23 mouse cellular contexts compared by ENCODE assay signal in genomic region chr6:146167207-146167606, GRCm38 (mm10).
DNase-seq lines count a peak whose midpoint lies in the region; ATAC-seq and TF ChIP-seq lines count a peak whose summit lies in the region.
"Had no signal": no experiment of that assay in that cellular context is flagged by ENCODE, and none has a peak within 500 bp of the region (broad histone marks: within the 10 kb centered on the region; RNA-seq: fewer than 3 reads in every experiment).

No protein-coding gene starts in this region.

- H3K9me3 ChIP-seq in kidney, embryonic 16.5 days (ENCODE audit: low read length), result no peaks in the 10 kb centered on the region; the same call in 1 of the 2 replicates
- no peaks in the 10 kb centered on the region for H3K9me3 ChIP-seq in lung, embryonic 16.5 days (ENCODE audit: control insufficient read depth, low read length)
- H3K9me3 ChIP-seq: forebrain, embryonic 10.5 days; forebrain, embryonic 15.5 days; G1E; hindbrain, embryonic 12.5 days; hindbrain, embryonic 15.5 days had no signal

- H3K79me2 ChIP-seq in heart, adult 2 months (replicated peaks; ENCODE audit: control insufficient read depth, insufficient read depth, low read length), result no peaks in the 10 kb centered on the region

- no peak overlapping the region for H3K4me3 ChIP-seq in heart, adult 2 months
- no peak overlapping the region for H3K4me3 ChIP-seq in kidney, embryonic 16.5 days (ENCODE audit: low read length)
- no peak overlapping the region for H3K4me3 ChIP-seq in lung, embryonic 16.5 days (ENCODE audit: low read length)
- H3K4me3 ChIP-seq: forebrain, embryonic 10.5 days; forebrain, embryonic 15.5 days; hindbrain, embryonic 12.5 days; hindbrain, embryonic 15.5 days had no signal

- peak; percentile 69 for DNase-seq in heart, adult 11 months
- DNase-seq in heart, adult 2 months, result no peak
- no peak for DNase-seq in kidney, adult 18-20 months
- peak; percentile 11 for DNase-seq in kidney, postnatal 14 days
- DNase-seq in kidney, adult 11 months, result no peak
- DNase-seq in lung, postnatal 4 days, result no peak
- DNase-seq: adrenal gland, postnatal 10 days; adrenal gland, postnatal 36 days; B cell, adult 2 months; cerebellum, adult 18-20 months; cerebellum, adult 9-10 months; cerebellum, postnatal 14 days; gastrocnemius, postnatal 25 days had no signal

- H3K4me1 ChIP-seq in heart, adult 2 months (ENCODE audit: control insufficient read depth, insufficient read depth, low read length), result peaks cover 1% of the 10 kb centered on the region; the same call in 1 of the 2 replicates
- H3K4me1 ChIP-seq in kidney, embryonic 16.5 days (ENCODE audit: insufficient read depth, low read length), result 0 out of 2 replicates have a peak, but pooled peaks cover 5% of the 10 kb centered on the region
- H3K4me1 ChIP-seq in lung, embryonic 16.5 days (replicated peaks; ENCODE audit: control insufficient read depth, insufficient read depth, low read length), result no peaks in the 10 kb centered on the region
- H3K4me1 ChIP-seq: forebrain, embryonic 10.5 days; forebrain, embryonic 15.5 days; hindbrain, embryonic 12.5 days; hindbrain, embryonic 15.5 days had no signal

- peaks cover 3% of the 10 kb centered on the region for H3K36me3 ChIP-seq in heart, adult 2 months (ENCODE audit: control insufficient read depth, insufficient read depth, low read length)
- peaks cover 6% of the 10 kb centered on the region; the same call in 1 of the 2 replicates for H3K36me3 ChIP-seq in kidney, embryonic 16.5 days (ENCODE audit: insufficient read depth, low read length)
- H3K36me3 ChIP-seq in lung, embryonic 16.5 days (ENCODE audit: control insufficient read depth, insufficient read depth, low read length), result no peaks in the 10 kb centered on the region
- H3K36me3 ChIP-seq: forebrain, embryonic 10.5 days; forebrain, embryonic 15.5 days; hindbrain, embryonic 12.5 days; hindbrain, embryonic 15.5 days had no signal

- no peak for TF ChIP-seq CTCF in heart, adult 2 months (IDR thresholded peaks at IDR 0.05)

- H3K27ac ChIP-seq in heart, adult 2 months, result no peak overlapping the region
- H3K27ac ChIP-seq in kidney, embryonic 16.5 days (ENCODE audit: low read length), result no peak overlapping the region
- no peak overlapping the region for H3K27ac ChIP-seq in lung, embryonic 16.5 days (ENCODE audit: low read length)
- H3K27ac ChIP-seq: forebrain, embryonic 10.5 days; forebrain, embryonic 15.5 days; hindbrain, embryonic 12.5 days; hindbrain, embryonic 15.5 days had no signal

- TF ChIP-seq EP300 in heart, adult 2 months (IDR thresholded peaks at IDR 0.05; ENCODE audit: insufficient read depth, low read depth, low read length), result no peak

- H3K9ac ChIP-seq in heart, adult 2 months (ENCODE audit: low read depth, low read length), result no peak overlapping the region
- no peak overlapping the region for H3K9ac ChIP-seq in kidney, embryonic 16.5 days (replicated peaks; ENCODE audit: low read length)
- no peak overlapping the region for H3K9ac ChIP-seq in lung, embryonic 16.5 days (ENCODE audit: low read length)
- H3K9ac ChIP-seq: forebrain, embryonic 15.5 days; hindbrain, embryonic 12.5 days; hindbrain, embryonic 15.5 days had no signal

- 0 out of 2 replicates have a peak, but pooled peaks have one; percentile 73 for ATAC-seq in kidney, embryonic 16.5 days (ENCODE audit: low FRiP score, low TSS enrichment)
- 0 out of 2 replicates have a peak, but pooled peaks have one; percentile 34 for ATAC-seq in lung, embryonic 16.5 days (ENCODE audit: low read depth)
- ATAC-seq: forebrain, embryonic 15.5 days; Patski had no signal

- no peaks in the 10 kb centered on the region for H3K27me3 ChIP-seq in heart, adult 2 months (ENCODE audit: control insufficient read depth, insufficient read depth, low read length)
- H3K27me3 ChIP-seq in kidney, embryonic 16.5 days (ENCODE audit: insufficient read depth, low read length), result no peaks in the 10 kb centered on the region
- no peaks in the 10 kb centered on the region for H3K27me3 ChIP-seq in lung, embryonic 16.5 days (ENCODE audit: control insufficient read depth, insufficient read depth, low read depth, low read length)
- H3K27me3 ChIP-seq: CH12.LX; forebrain, embryonic 15.5 days; hindbrain, embryonic 12.5 days; hindbrain, embryonic 15.5 days; Patski had no signal

- no peak overlapping the region for H3K4me2 ChIP-seq in kidney, embryonic 16.5 days (replicated peaks; ENCODE audit: low read depth, low read length)
- H3K4me2 ChIP-seq in lung, embryonic 16.5 days (ENCODE audit: low read depth, low read length), result no peak overlapping the region
- H3K4me2 ChIP-seq: forebrain, embryonic 15.5 days; heart, embryonic 11.5 days; hindbrain, embryonic 12.5 days; hindbrain, embryonic 15.5 days had no signal

- WGBS in heart, adult 2 months, result 62% methylated on average over 5 of the region's 5 CpGs
- 47% methylated on average over 5 of the region's 5 CpGs for WGBS in kidney, embryonic 16.5 days
- WGBS in lung, embryonic 16.5 days, result 49% methylated on average over 5 of the region's 5 CpGs

- no peak for TF ChIP-seq POLR2A in heart, adult 2 months (IDR thresholded peaks at IDR 0.05; ENCODE audit: insufficient read depth, low read depth, low read length)

- intact Hi-C loops in heart, adult 2 months (cut with DNase I), result no loop called here

Comparison
In these comparisons a context has a peak if more than half of its experiments do, and no peak if none do; other contexts are left out.
1. DNase-seq: peak in heart, adult 11 months (single experiment) and kidney, postnatal 14 days (single experiment); none in heart, adult 2 months (0 of 2), kidney, adult 18-20 months (single experiment), kidney, adult 11 months (single experiment) and lung, postnatal 4 days (0 of 2).